Mouse (Mus musculus) gastrocnemius, adult 18-20 months (tissue): ENCODE data around the gene 2310030G06Rik. TPM values are rescaled to one million over a fixed set of nuclear protein-coding genes. Genes with fewer than 3 reads are reported as not detected.
A peak's percentile ranks its signal among the peaks of the same experiment; 100 is the strongest.

ENCODE experiments used
- DNase-seq: peaks from one replicate; pipeline ENCODE4 v3.0.0; 2021; ENCODE audit warnings: low spot score
- total RNA-seq, 2 experiments: library from RNA; stranded (reverse); gene quantifications; 2 replicates each; pipeline ENCODE4 v1.2.3; 2021

Gene 2310030G06Rik
- total RNA-seq, 2 experiments from 2014 or later: 4.5 to 5.6 TPM

DNA sequence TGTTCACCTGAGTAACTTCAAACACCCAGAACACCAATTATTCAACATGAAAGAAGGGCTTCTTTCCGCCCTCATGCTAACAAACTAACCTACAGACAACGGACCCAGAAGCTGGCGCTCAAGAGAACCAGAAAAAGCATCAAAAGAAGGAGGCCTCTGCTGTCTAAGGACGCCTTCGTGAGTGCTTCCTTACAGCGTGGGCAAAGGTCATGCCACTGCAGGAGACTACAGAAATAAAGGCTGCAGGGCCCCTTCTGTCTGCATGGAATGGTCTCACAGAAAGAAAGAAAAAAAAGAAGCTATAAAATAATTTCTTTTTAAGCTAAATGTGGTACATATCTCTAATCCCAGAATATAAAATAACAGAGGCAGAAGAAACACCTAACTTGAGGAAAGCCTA, 41.4 kb downstream of the 2310030G06Rik start:
- no peak for DNase-seq

DNA sequence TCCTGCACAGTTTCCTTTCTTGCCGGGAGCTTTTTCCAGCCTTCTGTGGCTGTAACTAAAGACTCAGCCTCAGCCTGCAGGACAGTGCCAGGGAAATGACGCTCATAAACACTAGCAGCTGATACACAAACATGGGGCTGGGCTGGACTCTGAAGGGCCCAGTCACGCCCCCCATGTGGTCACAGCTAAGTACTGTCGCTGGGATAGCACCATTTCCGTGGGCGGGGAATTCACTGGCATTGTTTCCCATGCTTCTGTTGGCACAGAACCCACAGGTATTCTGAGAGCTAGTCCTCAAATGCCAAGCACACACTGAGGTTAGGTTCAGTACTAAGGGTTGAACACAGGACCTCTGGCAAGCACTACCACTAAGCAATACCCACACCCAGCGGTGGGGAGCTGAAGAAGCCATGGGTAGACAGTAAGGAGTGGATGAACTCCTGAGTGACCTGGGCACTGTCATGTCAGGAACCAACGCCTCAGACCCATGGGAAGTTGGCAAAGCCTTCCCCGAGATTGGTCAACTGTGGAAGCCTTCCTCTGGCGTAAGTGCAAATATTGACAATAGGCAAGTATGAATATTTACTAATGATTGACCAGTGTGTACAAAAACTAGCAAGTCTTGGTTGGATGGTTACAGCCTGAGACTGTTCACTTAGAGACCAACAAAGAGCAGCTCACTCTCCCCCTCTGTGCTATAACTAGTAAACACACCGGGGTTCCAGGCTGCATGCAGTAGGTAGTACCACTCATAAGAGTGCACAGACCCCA, 45.2 kb downstream of the 2310030G06Rik start:
- DNase-seq: peak; percentile 69

DNA sequence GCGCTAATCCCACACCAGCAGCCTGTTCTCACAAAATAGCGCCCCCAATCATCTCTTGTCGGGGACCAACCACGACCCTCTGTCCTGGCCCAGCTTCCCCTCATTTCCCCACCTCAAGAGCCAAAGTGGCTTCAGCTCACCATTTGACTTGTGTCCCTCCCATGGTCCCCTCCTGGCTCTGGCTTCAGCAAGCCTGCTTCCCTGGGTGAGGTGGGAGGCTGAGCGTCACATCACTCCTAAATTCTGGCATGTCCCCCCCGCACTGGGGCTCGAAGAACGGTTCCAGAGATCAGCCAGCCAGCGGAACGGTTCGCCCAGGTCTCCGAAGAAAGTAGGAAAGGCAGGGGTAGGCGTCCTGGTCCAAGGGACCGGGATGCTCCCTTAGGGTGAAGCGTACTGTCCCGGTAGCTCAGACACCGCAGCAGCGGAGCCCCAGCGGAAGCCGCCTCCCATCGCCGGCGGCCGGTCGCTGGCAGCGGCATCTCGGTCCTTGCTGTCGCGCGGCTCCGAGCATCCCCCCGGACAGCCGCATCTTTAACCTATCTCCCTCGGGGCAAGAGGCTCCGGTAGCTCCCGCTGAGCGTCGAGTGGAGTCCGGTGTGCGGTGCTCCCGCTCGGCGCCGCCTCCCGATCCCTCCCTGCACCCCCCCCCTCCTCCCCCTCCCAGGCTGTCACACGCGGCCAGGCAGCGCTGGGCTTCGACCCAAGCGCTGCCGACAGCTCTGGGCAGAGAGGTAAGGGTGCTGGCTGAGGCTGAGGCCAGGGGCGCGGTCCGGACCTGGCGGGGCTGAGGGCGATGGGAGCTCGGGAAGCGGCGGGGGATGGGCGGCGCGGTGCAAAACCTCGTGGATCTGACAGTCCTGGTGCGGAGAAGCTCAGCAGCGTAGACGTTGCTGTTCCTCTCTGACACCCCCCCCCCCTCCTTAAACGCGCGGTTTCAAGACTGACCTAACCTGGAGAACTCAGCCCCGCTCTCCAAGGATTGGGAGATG, 47.6 kb downstream of the 2310030G06Rik start:
- DNase-seq: peak; percentile 27

DNA sequence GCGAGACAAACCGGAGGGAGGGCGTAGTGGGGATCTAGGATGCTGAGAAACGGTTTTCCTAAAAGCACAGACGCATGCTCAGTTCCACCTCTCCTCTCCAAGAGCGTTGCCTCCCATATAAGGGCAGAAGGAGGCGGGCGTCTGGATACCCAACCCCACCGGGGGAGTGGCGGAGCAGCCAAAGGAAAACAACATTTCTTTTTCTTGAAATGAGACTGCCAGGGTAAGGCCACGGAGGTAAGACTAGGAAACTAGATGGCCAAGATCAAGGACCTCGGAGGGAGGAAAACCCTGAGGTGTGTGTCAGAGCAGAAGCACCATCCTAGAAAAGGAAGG, 48.7 kb downstream of the 2310030G06Rik start:
- peak; percentile 82 for DNase-seq

DNA sequence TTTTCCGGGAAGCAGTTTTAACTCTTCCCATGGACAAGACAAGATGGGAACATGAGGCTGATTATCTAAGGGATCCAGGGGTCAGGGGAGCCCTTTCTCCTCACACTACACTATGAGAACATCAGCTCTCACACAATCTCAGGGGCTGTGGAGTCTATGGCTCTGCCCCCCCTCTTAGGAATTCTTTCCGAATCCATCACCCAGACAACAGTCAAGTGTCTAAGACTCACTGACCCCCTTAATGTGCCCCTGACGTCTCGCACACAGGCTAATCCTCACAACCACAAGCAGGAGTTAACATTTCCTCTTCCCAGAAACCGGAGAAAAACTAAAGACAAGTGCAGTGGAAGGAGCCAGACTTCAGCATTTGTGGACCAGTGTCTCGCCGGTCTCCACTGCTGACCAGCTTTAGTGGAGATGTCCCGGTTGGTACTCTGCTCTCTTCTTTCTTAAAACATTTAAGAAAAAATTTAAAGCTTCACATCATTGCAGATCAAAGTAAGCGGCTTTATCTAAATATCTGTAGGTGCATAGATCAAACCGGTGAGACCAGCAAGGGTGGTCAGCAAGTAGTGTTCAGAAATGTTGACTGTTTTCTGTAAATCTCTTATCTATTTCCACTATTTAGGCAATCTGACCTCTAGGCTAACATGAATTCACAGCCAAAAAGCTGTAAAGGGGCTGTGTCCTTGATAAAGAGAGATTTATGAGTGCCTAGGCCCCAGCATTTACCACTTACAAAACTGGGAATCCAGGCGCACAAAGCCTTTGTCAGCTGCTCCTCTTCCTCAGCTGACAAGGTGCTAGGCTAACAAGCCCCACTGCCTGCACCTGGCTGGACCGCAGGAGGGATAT, 49.3 kb downstream of the 2310030G06Rik start:
- no peak for DNase-seq

DNA sequence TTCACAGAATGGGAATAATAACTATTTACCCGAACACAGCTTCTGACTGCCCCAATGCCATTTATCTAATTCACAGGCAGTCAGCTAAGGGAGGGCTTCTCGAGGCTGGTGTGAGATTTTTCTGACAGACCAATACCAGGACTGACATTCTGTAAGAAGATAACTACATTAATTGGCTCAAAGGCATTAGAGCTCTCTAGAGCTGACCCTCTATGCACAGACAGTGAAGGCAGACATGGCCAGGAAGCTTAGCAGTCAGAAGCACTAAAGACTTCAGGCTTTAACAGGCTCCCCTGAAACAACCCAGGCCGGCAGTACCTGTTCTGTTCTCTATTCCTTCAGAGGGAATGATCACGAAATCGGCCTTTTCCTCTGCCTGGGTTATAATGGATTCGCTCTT, 51.2 kb downstream of the 2310030G06Rik start:
- no peak for DNase-seq

DNA sequence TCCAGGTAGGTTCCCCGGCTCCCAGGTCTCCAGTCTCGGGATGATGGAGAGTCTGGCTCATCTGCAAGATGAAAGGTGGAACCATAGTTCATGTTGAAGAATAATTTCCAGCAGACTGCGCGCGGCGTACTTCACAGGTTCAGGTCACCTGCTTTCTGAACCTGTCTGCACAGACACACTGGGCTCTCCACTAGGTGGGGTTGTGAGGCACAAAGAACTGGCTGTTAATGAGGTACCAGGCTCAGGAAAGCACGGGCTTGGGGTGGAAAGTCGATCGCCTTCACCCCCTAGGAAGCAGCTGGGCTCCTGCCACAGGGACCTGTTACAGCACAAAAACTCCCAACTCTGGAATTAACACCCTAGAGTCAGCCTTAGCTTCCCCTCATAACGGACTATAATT, 52.7 kb downstream of the 2310030G06Rik start:
- peak; percentile 34 for DNase-seq

DNA sequence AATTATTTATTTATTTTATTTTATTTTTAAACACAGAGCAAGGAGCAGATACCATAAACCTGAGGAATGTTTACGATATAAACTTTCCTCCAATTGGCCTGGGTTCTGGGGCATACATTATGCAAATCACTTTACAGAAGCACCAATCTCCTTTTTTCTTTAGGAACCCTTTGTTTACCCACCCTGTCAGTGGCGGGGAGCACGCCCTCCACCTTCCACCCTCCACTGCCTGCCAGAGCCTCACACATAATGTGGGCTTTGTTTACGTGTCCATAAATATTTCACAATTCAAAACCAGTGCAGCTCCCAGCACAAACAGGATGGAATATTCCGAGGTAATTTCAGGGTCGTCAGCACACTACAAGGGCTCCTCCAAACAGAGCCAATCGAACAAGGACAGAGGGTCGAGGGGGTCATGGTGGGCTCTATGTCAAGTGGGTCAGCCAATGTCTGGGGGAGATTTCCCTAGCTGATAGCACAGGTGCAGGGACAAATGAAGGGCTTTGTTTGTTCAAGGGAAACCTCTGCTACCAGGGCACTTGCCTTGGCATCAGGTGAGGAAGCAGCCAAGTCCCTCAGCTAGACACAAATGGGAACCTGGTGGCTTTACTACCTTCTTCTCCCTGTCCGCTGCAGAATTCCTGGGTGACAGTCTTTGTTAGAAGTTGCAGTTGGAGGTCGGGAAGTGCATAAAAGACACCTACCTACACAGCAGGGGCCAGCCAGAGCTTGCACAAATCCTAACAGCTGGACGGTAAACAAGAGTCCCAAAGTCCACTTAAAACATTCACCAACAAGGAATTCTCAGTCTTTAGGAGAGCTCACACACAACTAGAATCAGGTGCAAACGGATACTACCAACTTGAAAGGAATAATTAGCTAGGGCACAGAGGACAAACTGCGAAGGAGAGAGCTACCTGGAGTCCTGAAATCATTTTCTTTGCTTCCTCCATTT, 53.4 kb downstream of the 2310030G06Rik start:
- DNase-seq: no peak

Other genes with a start within 250 kb of the 2310030G06Rik start
- 10 to 100 TPM; 11.0 to 12.2 TPM for gene Pts, start 217.8 kb downstream of the 2310030G06Rik start, total RNA-seq
- 1 to 10 TPM; 1.0 to 2.0 TPM for gene Il18, start 191.7 kb downstream of the 2310030G06Rik start, total RNA-seq
- gene Bco2, start 191.4 kb downstream of the 2310030G06Rik start, total RNA-seq: under 1 TPM; 0.27 to 0.55 TPM
- gene Tex12, start 185.2 kb downstream of the 2310030G06Rik start, total RNA-seq: not detected
- 100 to 1,000 TPM; 300 to 329 TPM for gene Sdhd, start 142.7 kb downstream of the 2310030G06Rik start, total RNA-seq
- gene Timm8b, start 142.6 kb downstream of the 2310030G06Rik start, total RNA-seq: 100 to 1,000 TPM; 223 to 226 TPM
- gene Pih1d2, start 129.2 kb downstream of the 2310030G06Rik start, total RNA-seq: under 1 TPM; 0.18 to 0.38 TPM
- 10 to 100 TPM; 11.1 to 11.6 TPM for gene Nkapd1, start 129.1 kb downstream of the 2310030G06Rik start, total RNA-seq
- 100 to 1,000 TPM; 175 to 192 TPM for gene Dlat, start 86.8 kb downstream of the 2310030G06Rik start, total RNA-seq
- 1 to 10 TPM; 2.1 to 4.7 TPM for gene Dixdc1, start 7.0 kb downstream of the 2310030G06Rik start, total RNA-seq
- gene Cryab, start 4.8 kb upstream of the 2310030G06Rik start, total RNA-seq: 1,000 to 10,000 TPM; 1,743 to 2,314 TPM
- 100 to 1,000 TPM; 120 to 134 TPM for gene Hspb2, start 5.8 kb upstream of the 2310030G06Rik start, total RNA-seq
- 1 to 10 TPM; 4.2 to 4.4 TPM for gene Fdxacb1, start 21.7 kb upstream of the 2310030G06Rik start, total RNA-seq
- gene Alg9, start 28.5 kb upstream of the 2310030G06Rik start, total RNA-seq: 10 to 100 TPM; 10.3 to 10.8 TPM
- 10 to 100 TPM; 13.7 to 18.9 TPM for gene 1110032A03Rik, start 29.0 kb upstream of the 2310030G06Rik start, total RNA-seq
- gene Ppp2r1b, start 98.8 kb upstream of the 2310030G06Rik start, total RNA-seq: 1 to 10 TPM; 4.3 to 5.4 TPM